Mouse (Mus musculus) heart, postnatal 0 days (tissue): ENCODE data around the gene Tnfsf9.

ENCODE experiments used
- CTCF ChIP-seq: IDR thresholded peaks from 2 replicates; pipeline ENCODE4 v1.5.1; 2016; ENCODE audit warnings: antibody characterized with exemption, control low read depth, low read depth
- EP300 ChIP-seq: IDR thresholded peaks from 2 replicates; pipeline ENCODE4 v1.6.1; 2016; ENCODE audit warnings: antibody characterized with exemption, low read depth

DNA sequence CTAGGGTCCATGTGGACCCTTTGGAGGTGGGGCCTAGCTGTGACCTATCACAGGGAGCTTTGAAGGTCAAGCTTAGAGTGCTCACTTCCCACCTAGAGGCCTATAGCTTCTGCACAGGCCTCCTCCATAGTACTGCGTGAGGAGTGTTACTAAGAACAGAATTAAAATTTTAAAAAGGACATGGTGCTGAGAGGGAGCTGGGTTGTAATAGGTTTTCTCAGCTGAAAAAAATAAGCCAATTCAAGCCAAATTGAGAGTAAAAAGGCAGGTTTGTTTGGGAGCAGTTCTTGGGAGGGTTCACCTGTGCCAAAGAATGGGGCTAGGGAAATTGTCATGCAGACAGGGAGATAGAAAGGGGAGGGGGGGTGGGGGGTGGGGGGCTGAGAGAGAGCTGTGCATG lies 40.0 kb downstream of the Tnfsf9 start:
- TF ChIP-seq CTCF = no peak
- TF ChIP-seq EP300 = no peak
